Mouse (Mus musculus) left cerebral cortex, adult 8-10 months (tissue): ENCODE measurements around the gene Rhox2a. TPM values are rescaled to one million over a fixed set of nuclear protein-coding genes. Genes with fewer than 3 reads are reported as not detected.
"Not testable (repeated sequence)": the region's sequence is repeated elsewhere in the genome, so short reads cannot be mapped to it uniquely, and the experiment has no call there.

ENCODE experiments used
- DNase-seq, 2 experiments: peaks; one replicate each; pipeline ENCODE4 v3.0.0; 2022; ENCODE audit warnings: low spot score in 2 of 2
- total RNA-seq, 4 experiments: library from RNA; stranded (reverse); gene quantifications; 2 replicates each; pipeline ENCODE4 v1.2.4; 2022

The Rhox2a gene
- not detected for total RNA-seq

- not testable (repeated sequence) for DNase-seq
Measured at GRCm38 (mm10) chrX:37244676-37245075, at the start of gene Rhox2a. TSS of gene Rhox2a (plus strand) at chrX:37244976.

- DNase-seq = no peak
Measured at GRCm38 (mm10) chrX:37198676-37199075, 46.1 kb upstream of the Rhox2a start.

GRCm38 (mm10) chrX:37210941-37211340, 33.8 kb upstream of the Rhox2a start, which contains the start of gene Gm9:
TSS of gene Gm9 (minus strand) at chrX:37211041.
- no peak for DNase-seq

GRCm38 (mm10) chrX:37222158-37222557, 22.6 kb upstream of the Rhox2a start, which contains the start of gene Rhox1:
TSS of gene Rhox1 (minus strand) at chrX:37222258.
- not testable (repeated sequence) for DNase-seq

GRCm38 (mm10) chrX:37249619-37250018, 4.8 kb downstream of the Rhox2a start, which contains the start of gene Rhox3a:
TSS of gene Rhox3a (plus strand) at chrX:37249919.
- not testable (repeated sequence) for DNase-seq

- not testable (repeated sequence) for DNase-seq
Measured at GRCm38 (mm10) chrX:37265038-37265437, 20.3 kb downstream of the Rhox2a start, which contains the start of gene Rhox4a. TSS of gene Rhox4a (plus strand) at chrX:37265338.

Other genes with a start within 250 kb of the Rhox2a start
- gene Sowahd, start 196.1 kb upstream of the Rhox2a start, total RNA-seq = not detected
- gene Rpl39, start 159.6 kb upstream of the Rhox2a start, total RNA-seq = 100 to 1,000 TPM; 240 to 296 (median 268) TPM
- gene Upf3b, start 134.7 kb upstream of the Rhox2a start, total RNA-seq = 10 to 100 TPM; 18.1 to 20.1 (median 19.6) TPM
- gene Nkap, start 118.2 kb upstream of the Rhox2a start, total RNA-seq = 10 to 100 TPM; 12.1 to 14.0 (median 12.6) TPM
- under 1 TPM in 1 of 4 experiments, not detected in 3; 0.20 TPM for gene Akap14, start 76.1 kb upstream of the Rhox2a start, total RNA-seq
- 100 to 1,000 TPM; 160 to 253 (median 215) TPM for gene Ndufa1, start 53.8 kb upstream of the Rhox2a start, total RNA-seq
- gene Rnf113a1, start 53.7 kb upstream of the Rhox2a start, total RNA-seq = 1 to 10 TPM; 6.7 to 8.2 (median 7.6) TPM
- not detected for gene Gm9, start 33.9 kb upstream of the Rhox2a start, total RNA-seq
- not detected for gene Rhox1, start 22.7 kb upstream of the Rhox2a start, total RNA-seq
- gene Rhox3a, start 4.9 kb downstream of the Rhox2a start, total RNA-seq = not detected
- gene Rhox4a, start 20.4 kb downstream of the Rhox2a start, total RNA-seq = not detected
- gene Rhox3a2, start 135.1 kb downstream of the Rhox2a start, total RNA-seq = not detected
- not detected for gene Rhox4a2, start 145.9 kb downstream of the Rhox2a start, total RNA-seq
- gene Rhox2b, start 167.1 kb downstream of the Rhox2a start, total RNA-seq = not detected
- gene Rhox4b, start 187.5 kb downstream of the Rhox2a start, total RNA-seq = not detected
- not detected for gene Rhox2c, start 208.7 kb downstream of the Rhox2a start, total RNA-seq
- gene Rhox3c, start 213.6 kb downstream of the Rhox2a start, total RNA-seq = not detected
- gene Rhox4c, start 235.4 kb downstream of the Rhox2a start, total RNA-seq = not detected
- not detected for gene Rhox2d, start 248.5 kb downstream of the Rhox2a start, total RNA-seq